Mouse (Mus musculus): ENCODE measurements around the gene Chst14.

Chst14 gene

DNA sequence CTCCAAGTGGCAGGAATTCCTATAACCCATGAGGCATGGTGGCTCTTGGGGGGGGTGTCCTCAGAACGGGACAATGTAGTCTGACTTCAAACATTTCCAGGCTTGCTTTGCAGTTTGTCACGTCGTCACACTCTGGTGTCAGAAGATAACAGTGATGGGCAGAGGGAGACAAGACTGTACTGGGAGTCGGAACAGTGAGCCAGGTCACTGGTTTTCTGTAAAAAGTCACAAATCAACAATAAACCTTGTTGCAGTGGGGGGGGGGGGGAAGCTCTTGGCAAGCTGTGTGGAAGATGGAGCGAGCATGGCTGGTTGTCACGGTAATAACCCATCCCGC is 37.3 kb downstream of the Chst14 start:
- DNase-seq (ENCODE audit: low read depth): no peak

GRCm38 (mm10) chr2:118969585-118970147 is 43.4 kb downstream of the Chst14 start:
- no peak for DNase-seq (ENCODE audit: low read depth)

DNA sequence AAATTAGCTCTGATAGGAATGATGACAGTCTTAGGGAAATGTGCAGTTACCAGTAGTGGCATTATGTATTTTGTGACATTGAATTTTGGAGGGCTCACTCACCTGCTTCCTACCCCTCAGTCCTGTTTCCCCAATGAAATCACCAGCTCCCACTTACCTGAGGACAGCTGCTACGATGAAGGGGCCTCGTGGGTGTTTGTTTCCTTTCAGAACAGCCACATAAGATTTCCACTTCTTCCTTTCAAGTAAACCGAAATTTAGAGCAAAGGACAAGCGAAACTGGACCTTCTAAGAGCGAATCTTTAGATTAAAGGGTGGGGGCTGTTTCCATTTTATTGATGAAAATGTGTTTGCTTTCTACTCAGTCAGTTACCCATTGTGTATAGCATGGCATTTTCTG is 45.8 kb downstream of the Chst14 start:
- DNase-seq (ENCODE audit: low read depth): no peak

DNA sequence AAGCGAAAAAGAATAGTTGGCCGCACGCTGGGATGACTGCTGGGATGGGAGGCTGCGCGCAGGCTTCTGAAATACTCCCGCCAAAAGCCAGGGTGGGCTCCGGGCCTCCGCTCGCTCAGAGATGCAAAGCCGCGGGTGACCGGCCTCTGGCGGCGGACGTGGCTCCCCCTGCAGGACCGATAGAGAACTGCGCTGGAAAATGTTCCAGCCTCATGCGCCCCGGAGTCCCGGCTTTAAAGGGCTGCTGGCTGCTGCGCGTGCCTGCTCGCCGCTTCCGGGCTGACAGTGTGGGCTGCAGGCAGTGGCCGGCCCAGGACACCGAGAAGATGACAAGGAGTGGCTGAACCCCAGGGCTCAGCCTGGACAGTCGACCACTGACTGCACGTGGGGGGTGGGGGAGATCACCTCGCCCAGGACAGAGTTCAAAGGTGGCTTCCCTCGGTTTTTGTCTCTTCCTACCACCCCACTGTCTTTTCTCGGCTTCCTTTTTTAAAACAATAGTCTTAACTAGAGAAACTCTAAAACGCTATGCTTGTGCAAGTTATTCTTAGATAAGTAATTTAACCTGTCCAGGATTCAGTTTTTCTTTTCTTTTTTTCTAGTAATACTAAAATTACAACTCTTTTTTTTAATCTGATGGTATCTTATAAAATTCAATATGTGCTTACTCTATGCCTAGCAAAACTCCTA is 46.5 kb downstream of the Chst14 start:
- peak; percentile 27 for DNase-seq (ENCODE audit: low read depth)

- DNase-seq (ENCODE audit: low read depth): no peak
Observed at GRCm38 (mm10) chr2:118975855-118976254, 49.6 kb downstream of the Chst14 start.

GRCm38 (mm10) chr2:118976282-118976929 is 50.1 kb downstream of the Chst14 start:
- peak; percentile 38 for DNase-seq (ENCODE audit: low read depth)

- DNase-seq (ENCODE audit: low read depth): no peak
Observed at GRCm38 (mm10) chr2:118976941-118977340, 50.6 kb downstream of the Chst14 start.

DNA sequence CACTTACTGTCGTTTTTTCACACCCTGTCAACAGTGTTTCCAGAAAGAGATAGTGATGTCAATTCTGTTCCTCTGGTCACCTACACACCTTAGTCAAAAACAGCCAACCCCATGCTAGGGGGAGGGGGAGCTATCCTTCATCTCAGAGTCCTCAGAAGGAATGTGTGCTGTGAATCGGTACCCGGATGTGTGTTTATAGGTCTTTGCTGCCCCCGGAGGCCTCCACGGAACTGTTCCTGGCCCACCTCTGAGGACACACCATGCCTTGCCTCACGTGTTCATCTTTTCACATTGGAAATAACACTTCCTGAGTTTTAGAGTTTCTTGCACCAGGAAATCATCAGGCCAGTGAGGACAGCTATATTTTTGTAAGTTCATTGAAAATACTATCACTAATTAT is 51.8 kb downstream of the Chst14 start:
- no peak for DNase-seq (ENCODE audit: low read depth)
